Mouse (Mus musculus) limb, embryonic 14.5 days (tissue): ENCODE results near the gene Exoc1. TPM values are rescaled to one million over a fixed set of nuclear protein-coding genes. Genes with fewer than 3 reads are reported as not detected.

Experiments
- ATAC-seq: fragments of 200-750 bp; cut with Nextera tagmentation; 2 replicates; pipeline ENCODE4 v1.8.0; 2017; ENCODE audit warnings: low read depth, moderate number of reproducible peaks, moderate TSS enrichment; ENCODE audit not compliant: low FRiP score
- DNase-seq: peaks from one replicate; pipeline ENCODE4 v3.0.0-alpha.2; 2015; ENCODE audit warnings: low spot score
- H3K27ac ChIP-seq: fragments of 300-500 bp; sonication (generic); replicated peaks from 2 replicates; pipeline ENCODE4 v1.5.1; 2014; ENCODE audit warnings: low read depth, mild to moderate bottlenecking, low read length, moderate library complexity, mixed read lengths
- H3K27me3 ChIP-seq: fragments of 300-500 bp; sonication (generic); 2 replicates; pipeline ENCODE4 v1.6.1; 2014; ENCODE audit warnings: low read length, mixed read lengths; ENCODE audit not compliant: control insufficient read depth, insufficient read depth
- H3K36me3 ChIP-seq: fragments of 300-500 bp; sonication (generic); 2 replicates; pipeline ENCODE4 v1.6.1; 2014; ENCODE audit warnings: mild to moderate bottlenecking, low read length, moderate library complexity, mixed read lengths; ENCODE audit not compliant: control insufficient read depth, insufficient read depth
- H3K4me1 ChIP-seq: fragments of 300-500 bp; sonication (generic); 2 replicates; pipeline ENCODE4 v1.6.1; 2014; ENCODE audit warnings: antibody characterized with exemption, low read length, mixed read lengths; ENCODE audit not compliant: control insufficient read depth, insufficient read depth
- H3K4me2 ChIP-seq: fragments of 300-500 bp; sonication (generic); replicated peaks from 2 replicates; pipeline ENCODE4 v1.6.1; 2014; ENCODE audit warnings: low read depth, mild to moderate bottlenecking, low read length, moderate library complexity; ENCODE audit not compliant: severe bottlenecking
- H3K4me3 ChIP-seq: fragments of 300-500 bp; sonication (generic); replicated peaks from 2 replicates; pipeline ENCODE4 v1.5.1; 2014; ENCODE audit warnings: low read length
- H3K9ac ChIP-seq: fragments of 300-500 bp; sonication (generic); 2 replicates; pipeline ENCODE4 v1.6.1; 2014; ENCODE audit warnings: mild to moderate bottlenecking, low read depth, low read length, moderate library complexity; ENCODE audit not compliant: severe bottlenecking
- H3K9me3 ChIP-seq: fragments of 300-500 bp; sonication (generic); 2 replicates; pipeline ENCODE4 v1.6.1; 2016; ENCODE audit warnings: low read length; ENCODE audit not compliant: control insufficient read depth
- POLR2A ChIP-seq: fragments of 200-500 bp; IDR thresholded peaks from 2 replicates; pipeline ENCODE4 v1.8.0; 2012; ENCODE audit warnings: inconsistent platforms, mild to moderate bottlenecking, moderate library complexity, borderline replicate concordance; ENCODE audit not compliant: insufficient read depth, insufficient read length; ENCODE audit errors: extremely low read depth
- WGBS: fragments of 180-500 bp; shearing (Covaris S2); extraction: QIAGEN DNeasy Blood & Tissue Kit; methylation state at CpG from one replicate; pipeline ENCODE4 v1.1.7; 2014; 5-methylcytosine and 5-hydroxymethylcytosine counted together
- polyA plus RNA-seq, 2 experiments: library from polyadenylated mRNA; depleted of rRNA in 1 of 2; stranded (reverse) in 1 of 2; unstranded in 1 of 2; fragments of >200 nt; fragmentation: Nextera tagmentation in 1 of 2; extraction: Ambion mirVana in 1 of 2; gene quantifications; 2 replicates each; pipeline versions ENCODE4 v1.2.1 to v1.2.3; 2012 to 2014

The Exoc1 gene
- polyA plus RNA-seq, 2 experiments: 37.5 to 57.2 TPM

- peaks cover 69% of the 10 kb centered on the region for H3K36me3 ChIP-seq
- H3K4me1 ChIP-seq: no peaks in the 10 kb centered on the region
- no peak overlapping the region for H3K4me2 ChIP-seq
- WGBS: 83% methylated on average over 7 of the region's 7 CpGs
- H3K9me3 ChIP-seq: no peaks in the 10 kb centered on the region
- TF ChIP-seq POLR2A: no peak
- no peak for ATAC-seq
- H3K27ac ChIP-seq: no peak overlapping the region
- no peak overlapping the region for H3K4me3 ChIP-seq
- no peak overlapping the region for H3K9ac ChIP-seq
- no peaks in the 10 kb centered on the region for H3K27me3 ChIP-seq
- DNase-seq: no peak
Measured at GRCm38 (mm10) chr5:76618750-76619149, 89.6 kb downstream of the Exoc1 start.

Other genes starting within 250 kb of the Exoc1 start
- gene Clock, start 224.5 kb upstream of the Exoc1 start, polyA plus RNA-seq (2012; rRNA removed): 11.7 and 13.3 TPM in 2 replicates
- gene Clock, start 224.5 kb upstream of the Exoc1 start, polyA plus RNA-seq (2014; fragmentation: Nextera tagmentation; extraction: Ambion mirVana): 15.9 and 18.5 TPM in 2 replicates
- not detected in 2 replicates for gene Pdcl2, start 198.2 kb upstream of the Exoc1 start, polyA plus RNA-seq (2012; rRNA removed)
- not detected in 2 replicates for gene Pdcl2, start 198.2 kb upstream of the Exoc1 start, polyA plus RNA-seq (2014; fragmentation: Nextera tagmentation; extraction: Ambion mirVana)
- gene Nmu, start 165.5 kb upstream of the Exoc1 start, polyA plus RNA-seq (2012; rRNA removed): 1.6 and 1.7 TPM in 2 replicates
- gene Nmu, start 165.5 kb upstream of the Exoc1 start, polyA plus RNA-seq (2014; fragmentation: Nextera tagmentation; extraction: Ambion mirVana): 1.9 and 2.0 TPM in 2 replicates
- 0.18 TPM in 1 of 2 replicates, not detected in the other for gene Gm7271, start 45.3 kb upstream of the Exoc1 start, polyA plus RNA-seq (2012; rRNA removed)
- gene Gm7271, start 45.3 kb upstream of the Exoc1 start, polyA plus RNA-seq (2014; fragmentation: Nextera tagmentation; extraction: Ambion mirVana): not detected in 2 replicates
- gene Cep135, start 59.4 kb downstream of the Exoc1 start, polyA plus RNA-seq (2012; rRNA removed): 7.7 and 10.3 TPM in 2 replicates
- gene Cep135, start 59.4 kb downstream of the Exoc1 start, polyA plus RNA-seq (2014; fragmentation: Nextera tagmentation; extraction: Ambion mirVana): 6.9 and 8.5 TPM in 2 replicates
- gene C530008M17Rik, start 127.2 kb downstream of the Exoc1 start, polyA plus RNA-seq (2012; rRNA removed): 24.0 and 26.5 TPM in 2 replicates
- gene C530008M17Rik, start 127.2 kb downstream of the Exoc1 start, polyA plus RNA-seq (2014; fragmentation: Nextera tagmentation; extraction: Ambion mirVana): 12.6 and 15.1 TPM in 2 replicates